Mouse (Mus musculus) kidney, embryonic 14.5 days (tissue): ENCODE data around the gene Dpp3. TPM values are rescaled to one million over a fixed set of nuclear protein-coding genes. Genes with fewer than 3 reads are reported as not detected.

ENCODE experiments used
- ATAC-seq: fragments of 200-750 bp; cut with Nextera tagmentation; 2 replicates; pipeline ENCODE4 v1.8.0; 2017; ENCODE audit warnings: moderate number of reproducible peaks, mild to moderate bottlenecking, moderate TSS enrichment, moderate library complexity; ENCODE audit not compliant: low FRiP score, low TSS enrichment
- H3K27ac ChIP-seq: fragments of 300-500 bp; sonication (generic); 2 replicates; pipeline ENCODE4 v1.5.1; 2014; ENCODE audit warnings: low read depth, mild to moderate bottlenecking, low read length, moderate library complexity, mixed read lengths
- H3K27me3 ChIP-seq: fragments of 300-500 bp; sonication (generic); 2 replicates; pipeline ENCODE4 v1.6.1; 2014; ENCODE audit warnings: mild to moderate bottlenecking, low read length; ENCODE audit not compliant: control insufficient read depth, insufficient read depth
- H3K36me3 ChIP-seq: fragments of 300-500 bp; sonication (generic); 2 replicates; pipeline ENCODE4 v1.6.1; 2014; ENCODE audit warnings: low read length, mixed read lengths; ENCODE audit not compliant: control insufficient read depth, insufficient read depth
- H3K4me1 ChIP-seq: fragments of 300-500 bp; sonication (generic); 2 replicates; pipeline ENCODE4 v1.6.1; 2014; ENCODE audit warnings: low read length, mixed read lengths; ENCODE audit not compliant: control insufficient read depth, insufficient read depth
- H3K4me2 ChIP-seq: fragments of 300-500 bp; sonication (generic); replicated peaks from 2 replicates; pipeline ENCODE4 v1.6.1; 2014; ENCODE audit warnings: low read depth, mild to moderate bottlenecking, low read length
- H3K4me3 ChIP-seq: fragments of 300-500 bp; sonication (generic); 2 replicates; pipeline ENCODE4 v1.5.1; 2014; ENCODE audit warnings: mild to moderate bottlenecking, low read length
- H3K9ac ChIP-seq: fragments of 300-500 bp; sonication (generic); 2 replicates; pipeline ENCODE4 v1.6.1; 2014; ENCODE audit warnings: low read depth, mild to moderate bottlenecking, low read length, moderate library complexity
- H3K9me3 ChIP-seq: fragments of 300-500 bp; sonication (generic); 2 replicates; pipeline ENCODE4 v1.6.1; 2016; ENCODE audit warnings: low read length; ENCODE audit not compliant: control insufficient read depth
- WGBS: fragments of 180-500 bp; shearing (Covaris S2); extraction: QIAGEN DNeasy Blood & Tissue Kit; methylation state at CpG from one replicate; pipeline ENCODE4 v1.1.7; 2014; 5-methylcytosine and 5-hydroxymethylcytosine counted together
- polyA plus RNA-seq: library from polyadenylated mRNA; unstranded; fragments of >200 nt; fragmentation: Nextera tagmentation; extraction: Ambion mirVana; gene quantifications from 2 replicates; pipeline ENCODE4 v1.2.1, GENCODE M21; 2014

The Dpp3 gene
- polyA plus RNA-seq, 1 experiment from 2014 or later = 87.4 TPM

- no peak overlapping the region for H3K27ac ChIP-seq
- H3K27me3 ChIP-seq = peaks cover 7% of the 10 kb centered on the region
- H3K4me1 ChIP-seq = no peaks in the 10 kb centered on the region
- no peak overlapping the region for H3K4me2 ChIP-seq
- no peak overlapping the region for H3K9ac ChIP-seq
- no peak overlapping the region for H3K4me3 ChIP-seq
- H3K9me3 ChIP-seq = no peaks in the 10 kb centered on the region
- no peak for ATAC-seq
- H3K36me3 ChIP-seq = no peaks in the 10 kb centered on the region
- 90% methylated on average over 2 of the region's 2 CpGs for WGBS
Observed at GRCm38 (mm10) chr19:4936896-4937295, 8.8 kb upstream of the Dpp3 start.

GRCm38 (mm10) chr19:4928781-4929180, 694 bp upstream of the Dpp3 start:
- Histone ChIP-seq H3K27me3 (no peaks in the 10 kb centered on the region), H3K4me3 (peak overlapping the region; percentile 71), H3K9me3 (no peaks in the 10 kb centered on the region), H3K36me3 (peaks cover 11% of the 10 kb centered on the region; the same call in 1 of the 2 replicates), H3K4me2 (peak overlapping the region; percentile 49), H3K27ac (peak overlapping the region; percentile 74; the same call in 1 of the 2 replicates), H3K9ac (peak overlapping the region; percentile 65; the same call in 1 of the 2 replicates), H3K4me1 (peaks cover 12% of the 10 kb centered on the region; the same call in 1 of the 2 replicates)
- 62% methylated on average over 5 of the region's 5 CpGs for WGBS
- no peak for ATAC-seq

GRCm38 (mm10) chr19:4925121-4925860, 2.8 kb downstream of the Dpp3 start:
- no peak for ATAC-seq
- Histone ChIP-seq H3K36me3 (peaks cover 46% of the 10 kb centered on the region), H3K27ac (no peak overlapping the region), H3K27me3 (no peaks in the 10 kb centered on the region), H3K9ac (no peak overlapping the region), H3K9me3 (no peaks in the 10 kb centered on the region), H3K4me1 (peaks cover 12% of the 10 kb centered on the region; the same call in 1 of the 2 replicates), H3K4me2 (no peak overlapping the region), H3K4me3 (no peak overlapping the region)
- WGBS = 97% methylated on average over 11 of the region's 11 CpGs

- H3K27ac ChIP-seq = no peak overlapping the region
- no peaks in the 10 kb centered on the region for H3K4me1 ChIP-seq
- peaks cover 91% of the 10 kb centered on the region for H3K36me3 ChIP-seq
- no peaks in the 10 kb centered on the region for H3K27me3 ChIP-seq
- H3K4me2 ChIP-seq = no peak overlapping the region
- H3K9ac ChIP-seq = no peak overlapping the region
- no peak for ATAC-seq
- H3K4me3 ChIP-seq = no peak overlapping the region
- 78% methylated on average over 6 of the region's 6 CpGs for WGBS
- H3K9me3 ChIP-seq = no peaks in the 10 kb centered on the region
Observed at GRCm38 (mm10) chr19:4919652-4920051, 8.4 kb downstream of the Dpp3 start.

- Histone ChIP-seq H3K27me3 (no peaks in the 10 kb centered on the region), H3K36me3 (peaks cover 95% of the 10 kb centered on the region)
Observed at GRCm38 (mm10) chr19:4916827-4917226, 11.3 kb downstream of the Dpp3 start.

GRCm38 (mm10) chr19:4915924-4916603, 12.0 kb downstream of the Dpp3 start:
- Histone ChIP-seq H3K27ac (no peak overlapping the region), H3K4me2 (no peak overlapping the region), H3K4me3 (no peak overlapping the region), H3K4me1 (no peaks in the 10 kb centered on the region), H3K27me3 (no peaks in the 10 kb centered on the region), H3K36me3 (peaks cover 95% of the 10 kb centered on the region), H3K9me3 (no peaks in the 10 kb centered on the region), H3K9ac (no peak overlapping the region)
- ATAC-seq = no peak
- 91% methylated on average over 15 of the region's 15 CpGs for WGBS

More at GRCm38 (mm10) chr19:4916827-4917226, 11.3 kb downstream of the Dpp3 start:
- Histone ChIP-seq H3K4me2 (no peak overlapping the region), H3K4me1 (no peaks in the 10 kb centered on the region), H3K9ac (no peak overlapping the region), H3K4me3 (no peak overlapping the region), H3K9me3 (no peaks in the 10 kb centered on the region), H3K27ac (no peak overlapping the region)
- 89% methylated on average over 10 of the region's 10 CpGs for WGBS
- no peak for ATAC-seq

GRCm38 (mm10) chr19:4909376-4909775, 18.7 kb downstream of the Dpp3 start:
- Histone ChIP-seq H3K9me3 (no peaks in the 10 kb centered on the region), H3K9ac (no peak overlapping the region), H3K4me1 (peaks cover 6% of the 10 kb centered on the region; the same call in 1 of the 2 replicates), H3K27me3 (no peaks in the 10 kb centered on the region), H3K27ac (no peak overlapping the region), H3K4me3 (no peak overlapping the region), H3K36me3 (peaks cover 68% of the 10 kb centered on the region), H3K4me2 (no peak overlapping the region)
- WGBS = 91% methylated on average over 7 of the region's 7 CpGs
- ATAC-seq = no peak

GRCm38 (mm10) chr19:4908107-4908506, 20.0 kb downstream of the Dpp3 start:
- no peak for ATAC-seq

More at GRCm38 (mm10) chr19:4908107-4908506, 20.0 kb downstream of the Dpp3 start:
- no peaks in the 10 kb centered on the region for H3K9me3 ChIP-seq
- no peak overlapping the region for H3K4me3 ChIP-seq
- WGBS = 83% methylated on average over 4 of the region's 4 CpGs
- no peak overlapping the region for H3K27ac ChIP-seq
- H3K4me1 ChIP-seq = peaks cover 6% of the 10 kb centered on the region; the same call in 1 of the 2 replicates
- H3K27me3 ChIP-seq = no peaks in the 10 kb centered on the region
- no peak overlapping the region for H3K9ac ChIP-seq
- H3K36me3 ChIP-seq = peaks cover 55% of the 10 kb centered on the region
- H3K4me2 ChIP-seq = no peak overlapping the region
